Mouse (Mus musculus) MEL (cell line): ENCODE data around the gene Zfp553. TPM values are rescaled to one million over a fixed set of nuclear protein-coding genes. Genes with fewer than 3 reads are reported as not detected.
A peak's percentile ranks its signal among the peaks of the same experiment; 100 is the strongest.

Source experiments
- DNase-seq: peaks from one replicate; pipeline ENCODE4 v3.0.0; 2011; ENCODE audit warnings: low read depth, low spot score
- H3K27ac ChIP-seq: 2 replicates; pipeline ENCODE4 v1.5.1; 2012; ENCODE audit warnings: low read depth, mild to moderate bottlenecking, control low read depth, low read length, moderate library complexity; ENCODE audit not compliant: control insufficient read depth
- H3K27me3 ChIP-seq, 2 experiments: fragments of 150-350 bp in 1 of 2; sonication (generic) in 1 of 2; 2 replicates each; pipeline ENCODE4 v1.6.1; 2012; ENCODE audit warnings: low read length in 2 of 2, mild to moderate bottlenecking in 2 of 2, improper control_type of control experiment in 1 of 2, moderate library complexity in 1 of 2; ENCODE audit not compliant: insufficient read depth in 2 of 2, control insufficient read depth in 1 of 2
- H3K36me3 ChIP-seq, 2 experiments: 2 replicates each; pipeline ENCODE4 v1.6.1; 2012 to 2014; ENCODE audit warnings: low read length in 2 of 2, improper control_type of control experiment in 1 of 2, inconsistent platforms in 1 of 2, mild to moderate bottlenecking in 1 of 2; ENCODE audit not compliant: insufficient read depth in 2 of 2, control insufficient read depth in 1 of 2
- H3K4me1 ChIP-seq, 2 experiments: fragments of 150-350 bp in 1 of 2; sonication (generic) in 1 of 2; 2 replicates each; pipeline ENCODE4 v1.6.1; 2012; ENCODE audit warnings: low read length in 2 of 2, improper control_type of control experiment in 1 of 2, mild to moderate bottlenecking in 1 of 2; ENCODE audit not compliant: insufficient read depth in 2 of 2, control insufficient read depth in 1 of 2
- H3K4me3 ChIP-seq, 2 experiments: fragments of 150-350 bp in 1 of 2; sonication (generic) in 1 of 2; 2 replicates each; pipeline ENCODE4 v1.5.1; 2012; ENCODE audit warnings: low read depth in 2 of 2, low read length in 2 of 2, mild to moderate bottlenecking in 2 of 2, moderate library complexity in 2 of 2, control low read depth in 1 of 2, improper control_type of control experiment in 1 of 2; ENCODE audit not compliant: control insufficient read depth in 1 of 2, insufficient read depth in 1 of 2
- H3K79me2 ChIP-seq: 2 replicates; pipeline ENCODE4 v1.6.1; 2012; ENCODE audit warnings: mild to moderate bottlenecking, low read length, moderate library complexity; ENCODE audit not compliant: control insufficient read depth, poor library complexity, insufficient read depth
- H3K9ac ChIP-seq: 2 replicates; pipeline ENCODE4 v1.6.1; 2012; ENCODE audit warnings: low read depth, mild to moderate bottlenecking, control low read depth, low read length, moderate library complexity; ENCODE audit not compliant: control insufficient read depth, poor library complexity, severe bottlenecking
- H3K9me3 ChIP-seq: fragments of 150-350 bp; sonication (generic); replicated peaks from 2 replicates; pipeline ENCODE4 v1.6.1; 2012; ENCODE audit warnings: mild to moderate bottlenecking, low read length, improper control_type of control experiment, moderate library complexity; ENCODE audit not compliant: insufficient read depth
- BHLHE40 ChIP-seq: IDR thresholded peaks from 2 replicates; pipeline ENCODE4 v1.6.1; 2012; ENCODE audit warnings: low read depth, mild to moderate bottlenecking, inconsistent platforms, low read length, improper control_type of control experiment, borderline replicate concordance
- CHD1 ChIP-seq: IDR thresholded peaks from 2 replicates; pipeline ENCODE4 v1.6.1; 2012; ENCODE audit warnings: low read depth, mild to moderate bottlenecking, inconsistent platforms, low read length, improper control_type of control experiment
- CHD2 ChIP-seq: IDR thresholded peaks from 2 replicates; pipeline ENCODE4 v1.6.1; 2011; ENCODE audit warnings: low read length, improper control_type of control experiment
- CTCF ChIP-seq, 3 experiments: IDR thresholded peaks in 2 of 3; conservative IDR thresholded peaks in 1 of 3; 2 replicates each; pipeline ENCODE4 v1.5.1; 2011 to 2012; ENCODE audit warnings: low read length in 3 of 3, low read depth in 2 of 3, mild to moderate bottlenecking in 2 of 3, improper control_type of control experiment in 1 of 3, inconsistent platforms in 1 of 3, mixed read lengths in 1 of 3, moderate library complexity in 1 of 3; ENCODE audit not compliant: control insufficient read depth in 1 of 3, insufficient read depth in 1 of 3, poor library complexity in 1 of 3, severe bottlenecking in 1 of 3
- ELF1 ChIP-seq: IDR thresholded peaks from 2 replicates; pipeline ENCODE4 v1.6.1; 2014; ENCODE audit warnings: low read depth, mild to moderate bottlenecking, inconsistent platforms, low read length, improper control_type of control experiment, moderate library complexity
- EP300 ChIP-seq, 2 experiments: IDR thresholded peaks; 2 replicates each; pipeline ENCODE4 v1.6.1; 2011; ENCODE audit warnings: improper control_type of control experiment in 2 of 2, low read length in 2 of 2, low read depth in 1 of 2, mild to moderate bottlenecking in 1 of 2
- GABPA ChIP-seq: IDR thresholded peaks from 2 replicates; pipeline ENCODE4 v1.6.1; 2012; ENCODE audit warnings: low read depth, mild to moderate bottlenecking, inconsistent platforms, low read length, improper control_type of control experiment, moderate library complexity
- HCFC1 ChIP-seq: IDR thresholded peaks from 2 replicates; pipeline ENCODE4 v1.6.1; 2012; ENCODE audit warnings: low read depth, mild to moderate bottlenecking, inconsistent platforms, low read length, improper control_type of control experiment, moderate library complexity
- JUND ChIP-seq: IDR thresholded peaks from 2 replicates; pipeline ENCODE4 v1.6.1; 2011; ENCODE audit warnings: low read depth, mild to moderate bottlenecking, improper control_type of control experiment, low read length
- MAFK ChIP-seq: IDR thresholded peaks from 2 replicates; pipeline ENCODE4 v1.6.1; 2011; ENCODE audit warnings: low read depth, mild to moderate bottlenecking, low read length, improper control_type of control experiment, borderline replicate concordance
- MAX ChIP-seq: IDR thresholded peaks from 2 replicates; pipeline ENCODE4 v1.6.1; 2011; ENCODE audit warnings: low read length, improper control_type of control experiment
- MAZ ChIP-seq: IDR thresholded peaks from 2 replicates; pipeline ENCODE4 v1.6.1; 2012; ENCODE audit warnings: low read depth, mild to moderate bottlenecking, inconsistent platforms, low read length, improper control_type of control experiment
- MEF2A ChIP-seq: IDR thresholded peaks from 2 replicates; pipeline ENCODE4 v1.6.1; 2014; ENCODE audit warnings: low read depth, mild to moderate bottlenecking, inconsistent platforms, low read length, improper control_type of control experiment; ENCODE audit not compliant: poor library complexity, insufficient replicate concordance, severe bottlenecking; ENCODE audit errors: extremely low read depth
- MXI1 ChIP-seq: IDR thresholded peaks from 2 replicates; pipeline ENCODE4 v1.6.1; 2011; ENCODE audit warnings: mild to moderate bottlenecking, low read depth, low read length, improper control_type of control experiment
- MYB ChIP-seq: IDR thresholded peaks from 2 replicates; pipeline ENCODE4 v1.6.1; 2011; ENCODE audit warnings: mild to moderate bottlenecking, low read depth, low read length, improper control_type of control experiment
- MYC ChIP-seq: IDR thresholded peaks from 2 replicates; pipeline ENCODE4 v1.6.1; 2011; ENCODE audit warnings: low read depth, mild to moderate bottlenecking, low read length, improper control_type of control experiment, moderate library complexity
- NELFE ChIP-seq: IDR thresholded peaks from 2 replicates; pipeline ENCODE4 v1.6.1; 2011; ENCODE audit warnings: low read depth, low read length, improper control_type of control experiment
- NRF1 ChIP-seq: IDR thresholded peaks from 2 replicates; pipeline ENCODE4 v1.6.1; 2014; ENCODE audit warnings: low read depth, mild to moderate bottlenecking, inconsistent platforms, low read length, improper control_type of control experiment, moderate library complexity; ENCODE audit not compliant: poor library complexity, insufficient read depth, severe bottlenecking
- POLR2AphosphoS2 ChIP-seq: IDR thresholded peaks from 2 replicates; pipeline ENCODE4 v1.6.1; 2011; ENCODE audit warnings: low read length, improper control_type of control experiment
- RAD21 ChIP-seq: IDR thresholded peaks from 2 replicates; pipeline ENCODE4 v1.6.1; 2011; ENCODE audit warnings: mild to moderate bottlenecking, low read depth, low read length, improper control_type of control experiment
- SIN3A ChIP-seq: IDR thresholded peaks from 2 replicates; pipeline ENCODE4 v1.6.1; 2012; ENCODE audit warnings: low read length, improper control_type of control experiment, inconsistent platforms
- SMC3 ChIP-seq: IDR thresholded peaks from 2 replicates; pipeline ENCODE4 v1.6.1; 2011; ENCODE audit warnings: low read depth, low read length, improper control_type of control experiment
- TAL1 ChIP-seq: IDR thresholded peaks from 2 replicates; pipeline ENCODE4 v1.6.1; 2012; ENCODE audit warnings: mild to moderate bottlenecking, inconsistent platforms, low read length, moderate library complexity, mixed read lengths
- TBP ChIP-seq: IDR thresholded peaks from 2 replicates; pipeline ENCODE4 v1.8.0; 2011; ENCODE audit warnings: low read depth, low read length, improper control_type of control experiment
- TCF12 ChIP-seq: IDR thresholded peaks from 2 replicates; pipeline ENCODE4 v1.6.1; 2014; ENCODE audit warnings: low read depth, mild to moderate bottlenecking, inconsistent platforms, low read length, improper control_type of control experiment, moderate library complexity
- USF1 ChIP-seq: IDR thresholded peaks from 2 replicates; pipeline ENCODE4 v1.6.1; 2014; ENCODE audit warnings: low read depth, mild to moderate bottlenecking, inconsistent platforms, low read length, improper control_type of control experiment, moderate library complexity
- ZC3H11A ChIP-seq: IDR thresholded peaks from 2 replicates; pipeline ENCODE4 v1.6.1; 2012; ENCODE audit warnings: low read depth, mild to moderate bottlenecking, inconsistent platforms, low read length, improper control_type of control experiment
- ZKSCAN1 ChIP-seq: IDR thresholded peaks from 2 replicates; pipeline ENCODE4 v1.6.1; 2012; ENCODE audit warnings: low read depth, mild to moderate bottlenecking, inconsistent platforms, low read length, improper control_type of control experiment, moderate library complexity
- ZMIZ1 ChIP-seq: IDR thresholded peaks from 2 replicates; pipeline ENCODE4 v1.6.1; 2012; ENCODE audit warnings: low read depth, mild to moderate bottlenecking, inconsistent platforms, low read length, improper control_type of control experiment, moderate library complexity
- ZNF384 ChIP-seq: IDR thresholded peaks from 2 replicates; pipeline ENCODE4 v1.6.1; 2012; ENCODE audit warnings: low read depth, mild to moderate bottlenecking, inconsistent platforms, low read length, improper control_type of control experiment
- polyA plus RNA-seq, 2 experiments: library from polyadenylated mRNA; stranded (reverse) in 1 of 2; unstranded in 1 of 2; fragments of >175 nt in 1 of 2; fragments of >200 nt in 1 of 2; gene quantifications; 2 replicates each; pipeline versions ENCODE4 v1.2.1 to v1.2.4; 2012; ENCODE audit warnings: low replicate concordance in 2 of 2, low read depth in 1 of 2; ENCODE audit not compliant: insufficient read length in 2 of 2, insufficient read depth in 1 of 2, missing spikeins in 1 of 2
- total RNA-seq: library from RNA; depleted of rRNA; stranded (reverse); fragments of 300-350 nt; gene quantifications from 2 replicates; pipeline ENCODE4 v1.2.3, GENCODE M21; 2012

Gene Zfp553
- total and polyA plus RNA-seq, 3 experiments, result 14.6 to 19.0 TPM; not detected in 1

DNA sequence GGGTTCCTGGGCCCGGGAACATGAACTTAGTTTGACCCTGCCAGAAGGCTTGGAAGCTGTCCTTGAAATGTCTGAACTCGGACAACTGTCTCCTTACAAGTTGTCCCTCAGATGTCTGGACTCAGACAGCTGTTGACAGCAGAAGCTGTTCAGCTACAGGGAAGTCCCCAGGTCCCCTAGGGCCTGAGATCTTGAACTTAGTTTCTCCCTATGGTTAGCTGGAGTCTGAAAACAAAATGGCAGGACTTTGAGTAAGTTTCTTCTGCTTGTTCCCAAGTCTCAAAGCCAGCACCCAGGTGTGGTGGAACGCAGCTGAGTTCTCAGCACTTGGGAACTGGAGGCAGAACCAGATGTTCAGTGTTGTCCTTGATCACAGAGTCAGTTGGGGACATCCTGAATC, 47.2 kb downstream of the Zfp553 start:
- no peak for DNase-seq
- no peak overlapping the region for H3K9ac ChIP-seq
- no peak for TF ChIP-seq CHD1
- no peak for TF ChIP-seq SMC3
- no peak for TF ChIP-seq CHD2
- TF ChIP-seq MEF2A, result no peak
- TF ChIP-seq CTCF (IDR thresholded peaks at IDR 0.05 in 2 of 3, conservative IDR thresholded peaks at IDR 0.05 in 1 of 3; ENCODE audit: control insufficient read depth in 1 of 3, insufficient read depth in 1 of 3, low read depth in 2 of 3, low read length in 3 of 3, poor library complexity in 1 of 3, severe bottlenecking in 1 of 3), result no peak
- no peak for TF ChIP-seq ELF1
- no peak for TF ChIP-seq POLR2AphosphoS2
- no peak for TF ChIP-seq SIN3A
- TF ChIP-seq HCFC1, result no peak
- TF ChIP-seq NELFE, result no peak
- no peak for TF ChIP-seq ZC3H11A
- TF ChIP-seq NRF1, result no peak
- no peak for TF ChIP-seq TCF12
- no peak for TF ChIP-seq TAL1
- TF ChIP-seq ZKSCAN1, result no peak
- H3K4me1 ChIP-seq, result peaks cover 9 to 25% of the 10 kb centered on the region in 2 experiments
- H3K4me3 ChIP-seq, result no peak overlapping the region
- H3K36me3 ChIP-seq, result peaks cover 0 to 18% of the 10 kb centered on the region in 2 experiments; a peak in 2 of 4 replicates
- H3K9me3 ChIP-seq, result no peaks in the 10 kb centered on the region
- H3K79me2 ChIP-seq, result no peaks in the 10 kb centered on the region
- peak overlapping the region; percentile 15; the same call in 1 of the 2 replicates for H3K27ac ChIP-seq
- H3K27me3 ChIP-seq, result no peaks in the 10 kb centered on the region

- Histone ChIP-seq H3K9ac (peak overlapping the region; percentile 38; the same call in 1 of the 2 replicates), H3K9me3 (no peaks in the 10 kb centered on the region), H3K27ac (peak overlapping the region; percentile 96), H3K4me1 (peaks cover 14 to 33% of the 10 kb centered on the region in 2 experiments), H3K36me3 (peaks cover 0 to 24% of the 10 kb centered on the region in 2 experiments; a peak in 2 of 4 replicates), H3K27me3 (no peaks in the 10 kb centered on the region), H3K79me2 (no peaks in the 10 kb centered on the region), H3K4me3 (peak overlapping the region in 1 of 2 experiments; percentile 40; a peak in 2 of 4 replicates)
- DNase-seq, result peak; percentile 79
- peak; percentile 71 to 85 for TF ChIP-seq EP300 (IDR thresholded peaks at IDR 0.05; ENCODE audit: low read depth in 1 of 2, low read length in 2 of 2)
- TF ChIP-seq MAX, result peak; percentile 65
- TF ChIP-seq CHD1, result 0 out of 2 replicates have a peak, but pooled peaks have one; percentile 28
- TF ChIP-seq MYC, result peak; percentile 79
- no peak for TF ChIP-seq SMC3
- peak; percentile 45; the same call in 1 of the 2 replicates for TF ChIP-seq ZNF384
- peak; percentile 48 for TF ChIP-seq HCFC1
- peak; percentile 46; the same call in 1 of the 2 replicates for TF ChIP-seq ZMIZ1
- no peak for TF ChIP-seq POLR2AphosphoS2
- no peak for TF ChIP-seq RAD21
- TF ChIP-seq TBP, result peak; percentile 43; the same call in 1 of the 2 replicates
- TF ChIP-seq MXI1, result peak; percentile 81
- TF ChIP-seq SIN3A, result peak; percentile 84
- TF ChIP-seq ZKSCAN1, result no peak
- TF ChIP-seq BHLHE40, result no peak
- TF ChIP-seq NELFE, result no peak
- no peak for TF ChIP-seq MAZ
- 0 out of 2 replicates have a peak, but pooled peaks have one; percentile 19 for TF ChIP-seq MAFK
- TF ChIP-seq CTCF (IDR thresholded peaks at IDR 0.05 in 2 of 3, conservative IDR thresholded peaks at IDR 0.05 in 1 of 3; ENCODE audit: control insufficient read depth in 1 of 3, insufficient read depth in 1 of 3, low read depth in 2 of 3, low read length in 3 of 3, poor library complexity in 1 of 3, severe bottlenecking in 1 of 3), result no peak
- no peak for TF ChIP-seq USF1
- 0 out of 2 replicates have a peak, but pooled peaks have one; percentile 37 for TF ChIP-seq JUND
- TF ChIP-seq GABPA, result no peak
- no peak for TF ChIP-seq MYB
- peak; percentile 74 for TF ChIP-seq TAL1
- no peak for TF ChIP-seq NRF1
Observed at GRCm38 (mm10) chr7:127281114-127281513, 48.3 kb downstream of the Zfp553 start.
